In genomic region chr15:86183484-86183883, GRCm38 (mm10) we compare ENCODE assay signal across 16 mouse cellular contexts. TPM values are rescaled to one million over a fixed set of nuclear protein-coding genes. Genes with fewer than 3 reads are reported as not detected.
DNase-seq lines count a peak whose midpoint lies in the region; ATAC-seq and TF ChIP-seq lines count a peak whose summit lies in the region.
"Had no signal": no experiment of that assay in that cellular context is flagged by ENCODE, and none has a peak within 500 bp of the region (broad histone marks: within the 10 kb centered on the region; RNA-seq: fewer than 3 reads in every experiment).

No protein-coding gene starts in this region.

- H3K9me3 ChIP-seq in forebrain, embryonic 13.5 days (replicated peaks): no peaks in the 10 kb centered on the region
- H3K9me3 ChIP-seq: embryonic facial prominence, embryonic 10.5 days; forebrain, embryonic 10.5 days; G1E; heart, embryonic 13.5 days; intestine, embryonic 15.5 days; limb, embryonic 15.5 days had no signal

- no peaks in the 10 kb centered on the region for H3K27me3 ChIP-seq in testis, adult 2 months (ENCODE audit: control insufficient read depth, insufficient read depth, low read length)
- no peaks in the 10 kb centered on the region for H3K27me3 ChIP-seq in forebrain, embryonic 13.5 days
- H3K27me3 ChIP-seq: heart, embryonic 13.5 days; intestine, embryonic 15.5 days; limb, embryonic 15.5 days had no signal

- TF ChIP-seq POLR2A in testis, adult 2 months (IDR thresholded peaks at IDR 0.05; ENCODE audit: control insufficient read depth, low read depth, low read length): no peak

- H3K4me2 ChIP-seq in forebrain, embryonic 13.5 days: no peak overlapping the region

- no peak for ATAC-seq in frontal cortex, adult (ENCODE audit: low TSS enrichment)
- no peak for ATAC-seq in forebrain, embryonic 13.5 days
- ATAC-seq: intestine, embryonic 15.5 days had no signal

- peaks cover 18% of the 10 kb centered on the region for H3K4me1 ChIP-seq in testis, adult 2 months (ENCODE audit: control insufficient read depth, insufficient read depth, low read length)
- H3K4me1 ChIP-seq in forebrain, embryonic 13.5 days: peaks cover 44% of the 10 kb centered on the region

- H3K79me2 ChIP-seq in macrophage (ENCODE audit: inconsistent target): peaks cover 96% of the 10 kb centered on the region

- no peak for TF ChIP-seq CTCF in layer of hippocampus, adult 2 months (conservative IDR thresholded peaks at IDR 0.05)
- no peak for TF ChIP-seq CTCF in testis, adult 2 months (IDR thresholded peaks at IDR 0.05; ENCODE audit: control insufficient read depth, insufficient read depth, insufficient replicate concordance, low read depth, low read length)

- H3K4me3 ChIP-seq in layer of hippocampus, adult 2 months: peak overlapping the region; percentile 90; the same call in 1 of the 2 replicates
- H3K4me3 ChIP-seq in testis, adult 2 months (ENCODE audit: control insufficient read depth, low read depth, low read length): peak overlapping the region; percentile 16
- H3K4me3 ChIP-seq in macrophage (ENCODE audit: inconsistent target): peak overlapping the region; percentile 94
- H3K4me3 ChIP-seq in forebrain, embryonic 13.5 days: no peak overlapping the region
- H3K4me3 ChIP-seq: intestine, embryonic 15.5 days had no signal

- H3K27ac ChIP-seq in layer of hippocampus, adult 2 months: peak overlapping the region; percentile 98; the same call in 1 of the 2 replicates
- H3K27ac ChIP-seq in testis, adult 2 months (ENCODE audit: control insufficient read depth, insufficient read depth, low read depth, low read length): peak overlapping the region; percentile 48
- H3K27ac ChIP-seq in macrophage: peak overlapping the region; percentile 97
- H3K27ac ChIP-seq in forebrain, embryonic 13.5 days: no peak overlapping the region
- H3K27ac ChIP-seq: embryonic facial prominence, embryonic 10.5 days; forebrain, embryonic 10.5 days had no signal

- H3K9ac ChIP-seq in forebrain, embryonic 13.5 days: no peak overlapping the region
- H3K9ac ChIP-seq: intestine, embryonic 15.5 days; limb, embryonic 15.5 days had no signal

- DNase-seq in layer of hippocampus, adult 2 months (ENCODE audit: low spot score in 2 of 2): no peak
- no peak for DNase-seq in layer of hippocampus, adult 9-10 months (ENCODE audit: low spot score)
- DNase-seq in testis, postnatal 10 days (ENCODE audit: low spot score): no peak
- DNase-seq in thymus, postnatal 4 days: peak; percentile 64
- DNase-seq: gastrocnemius, postnatal 10 days; kidney, postnatal 14 days had no signal

- WGBS in macrophage (ENCODE audit: missing documents): 94% methylated on average over 8 of the region's 8 CpGs
- 93% methylated on average over 8 of the region's 8 CpGs for WGBS in forebrain, embryonic 13.5 days

- no peaks in the 10 kb centered on the region for H3K36me3 ChIP-seq in testis, adult 2 months (ENCODE audit: control insufficient read depth, insufficient read depth, low read length)
- H3K36me3 ChIP-seq in macrophage (ENCODE audit: inconsistent target): no peaks in the 10 kb centered on the region; the same call in 1 of the 2 replicates
- H3K36me3 ChIP-seq in forebrain, embryonic 13.5 days (ENCODE audit: poor library complexity, severe bottlenecking): no peaks in the 10 kb centered on the region
- H3K36me3 ChIP-seq: embryonic facial prominence, embryonic 10.5 days; forebrain, embryonic 10.5 days; G1E; heart, embryonic 13.5 days; intestine, embryonic 15.5 days; limb, embryonic 15.5 days had no signal

RNA-seq across cellular contexts. Expression of gene Cerk, which starts 2.5 kb away (rescaled TPM):
- total RNA-seq in layer of hippocampus, adult 2 months (2021): 10 to 100 TPM; 41.6 to 43.0 TPM
- 61.5 and 61.7 TPM in 2 replicates for polyA plus RNA-seq in testis, adult 2 months (2012; rRNA removed)
- total RNA-seq in macrophage (2018; cell fraction: chromatin; rRNA removed): 100 to 1,000 TPM in 22 of 26 experiments, 10 to 100 TPM in 4; 29.9 to 512 (median 265) TPM
- total RNA-seq in macrophage (2018; cell fraction: cytosol; rRNA removed): 100 to 1,000 TPM in 23 of 26 experiments, 10 to 100 TPM in 3; 62.0 to 216 (median 136) TPM
- total RNA-seq in macrophage (2018; cell fraction: nucleus; rRNA removed): 100 to 1,000 TPM in 22 of 26 experiments, 10 to 100 TPM in 4; 50.0 to 412 (median 210) TPM
- 118 to 148 TPM (median 141 TPM) in 3 replicates for polyA plus RNA-seq in macrophage (2018)
- polyA plus RNA-seq in forebrain, embryonic 13.5 days (2015; fragmentation: Nextera tagmentation; extraction: Ambion mirVana): 19.0 and 20.0 TPM in 2 replicates

RNA-seq across cellular contexts. Expression of gene Tbc1d22a, which starts 30.8 kb away (rescaled TPM):
- total RNA-seq in layer of hippocampus, adult 2 months (2021): 10 to 100 TPM; 33.2 to 34.7 TPM
- 19.5 and 23.0 TPM in 2 replicates for polyA plus RNA-seq in testis, adult 2 months (2012; rRNA removed)
- total RNA-seq in macrophage (2018; cell fraction: chromatin; rRNA removed): 100 to 1,000 TPM in 22 of 26 experiments, 10 to 100 TPM in 4; 49.2 to 243 (median 149) TPM
- total RNA-seq in macrophage (2018; cell fraction: cytosol; rRNA removed): 10 to 100 TPM; 47.8 to 85.0 (median 62.8) TPM
- 100 to 1,000 TPM in 11 of 26 experiments, 10 to 100 TPM in 15; 41.2 to 234 (median 79.2) TPM for total RNA-seq in macrophage (2018; cell fraction: nucleus; rRNA removed)
- polyA plus RNA-seq in macrophage (2018): 49.5 to 60.9 TPM (median 57.9 TPM) in 3 replicates
- polyA plus RNA-seq in forebrain, embryonic 13.5 days (2015; fragmentation: Nextera tagmentation; extraction: Ambion mirVana): 10.1 and 10.7 TPM in 2 replicates
